Mouse (Mus musculus) limb, embryonic 12.5 days (tissue): Measurements from ENCODE around the gene Nop2. TPM values are rescaled to one million over a fixed set of nuclear protein-coding genes. Genes with fewer than 3 reads are reported as not detected.

ENCODE experiments used
- ATAC-seq: fragments of 200-750 bp; cut with Nextera tagmentation; 2 replicates; pipeline ENCODE4 v1.8.0; 2017; ENCODE audit warnings: low read depth, moderate TSS enrichment; ENCODE audit not compliant: insufficient number of reproducible peaks, insufficient read depth, low FRiP score, low TSS enrichment
- H3K27ac ChIP-seq: fragments of 300-500 bp; sonication (generic); 2 replicates; pipeline ENCODE4 v1.5.1; 2016; ENCODE audit warnings: mild to moderate bottlenecking, moderate library complexity
- H3K27me3 ChIP-seq: fragments of 300-500 bp; sonication (generic); 2 replicates; pipeline ENCODE4 v1.6.1; 2016; ENCODE audit warnings: mild to moderate bottlenecking, moderate library complexity
- H3K36me3 ChIP-seq: fragments of 300-500 bp; sonication (generic); 2 replicates; pipeline ENCODE4 v1.6.1; 2016; ENCODE audit warnings: mild to moderate bottlenecking, moderate library complexity
- H3K4me1 ChIP-seq: fragments of 300-500 bp; sonication (generic); replicated peaks from 2 replicates; pipeline ENCODE4 v1.6.1; 2016
- H3K4me2 ChIP-seq: fragments of 300-500 bp; sonication (generic); 2 replicates; pipeline ENCODE4 v1.6.1; 2016; ENCODE audit warnings: mild to moderate bottlenecking, moderate library complexity
- H3K4me3 ChIP-seq: fragments of 300-500 bp; sonication (generic); replicated peaks from 2 replicates; pipeline ENCODE4 v1.5.1; 2016; ENCODE audit warnings: mild to moderate bottlenecking
- H3K9ac ChIP-seq: fragments of 300-500 bp; sonication (generic); replicated peaks from 2 replicates; pipeline ENCODE4 v1.6.1; 2016; ENCODE audit warnings: mild to moderate bottlenecking, moderate library complexity
- H3K9me3 ChIP-seq: fragments of 300-500 bp; sonication (generic); 2 replicates; pipeline ENCODE4 v1.6.1; 2016; ENCODE audit warnings: mild to moderate bottlenecking, moderate library complexity
- WGBS: fragments of 180-500 bp; shearing (Covaris S2); methylation state at CpG from one replicate; pipeline ENCODE4 v1.1.7; 2016; 5-methylcytosine and 5-hydroxymethylcytosine counted together
- polyA plus RNA-seq: library from polyadenylated mRNA; unstranded; fragments of >200 nt; fragmentation: Nextera tagmentation; extraction: Ambion mirVana; gene quantifications from 2 replicates; pipeline ENCODE4 v1.2.1, GENCODE M21; 2016

Gene Nop2
- polyA plus RNA-seq, 1 experiment from 2014 or later = 72.6 TPM

DNA sequence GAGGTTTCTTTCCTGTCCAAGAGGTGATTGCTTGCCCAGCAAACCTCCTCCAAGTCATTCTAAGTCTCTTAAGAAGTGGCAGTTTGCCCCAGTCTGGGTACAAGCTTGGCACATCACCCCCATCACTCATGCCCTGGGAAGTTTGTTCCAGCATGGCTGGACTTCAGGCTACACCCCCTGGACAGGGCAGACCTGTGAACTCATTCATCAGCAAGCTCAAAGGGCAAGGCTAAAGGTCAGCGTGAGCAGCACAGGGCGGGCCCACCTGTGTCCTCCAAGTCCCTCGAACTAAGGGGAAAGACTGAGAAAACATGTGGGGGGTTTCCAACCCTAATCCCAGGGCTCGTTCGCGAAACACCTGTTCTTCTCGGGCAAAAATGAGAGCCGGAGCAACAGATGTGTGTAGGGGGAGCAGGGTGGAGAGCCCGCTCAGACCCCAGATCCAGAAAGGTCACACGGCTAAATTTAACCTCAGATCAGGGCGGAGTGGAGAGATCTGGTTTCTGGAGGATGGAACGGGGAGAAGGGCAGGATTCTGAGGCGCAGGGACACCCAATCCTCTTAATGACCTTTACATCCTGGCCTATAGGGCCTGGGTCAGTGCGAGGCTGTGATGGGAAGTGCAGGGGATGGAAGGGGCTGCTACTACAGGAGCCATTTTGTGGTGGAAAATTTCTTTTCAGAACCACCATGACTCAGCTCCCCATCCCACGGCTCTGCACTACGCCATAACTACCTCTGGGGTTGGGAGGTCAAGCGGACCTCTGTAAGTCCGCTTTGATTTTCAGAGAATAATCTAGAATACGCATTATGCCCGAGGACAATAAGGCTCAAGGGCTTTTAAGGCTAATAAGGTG is 32.3 kb downstream of the Nop2 start:
- Histone ChIP-seq H3K4me2 (peak overlapping the region; percentile 94), H3K27me3 (no peaks in the 10 kb centered on the region), H3K4me1 (peaks cover 51% of the 10 kb centered on the region), H3K9me3 (no peaks in the 10 kb centered on the region), H3K9ac (peak overlapping the region; percentile 99), H3K27ac (peak overlapping the region; percentile 97), H3K4me3 (peak overlapping the region; percentile 99), H3K36me3 (peaks cover 77% of the 10 kb centered on the region)
- WGBS = 4% methylated on average over 20 of the region's 20 CpGs
- ATAC-seq = no peak

- H3K27ac ChIP-seq = peak overlapping the region; percentile 97
- peak overlapping the region; percentile 99 for H3K9ac ChIP-seq
- H3K4me3 ChIP-seq = peak overlapping the region; percentile 99
- H3K36me3 ChIP-seq = peaks cover 77% of the 10 kb centered on the region
- peak; percentile 18 for ATAC-seq
- H3K27me3 ChIP-seq = no peaks in the 10 kb centered on the region
- WGBS = under 1% methylated on average over 39 of the region's 39 CpGs
- peaks cover 51% of the 10 kb centered on the region for H3K4me1 ChIP-seq
- H3K9me3 ChIP-seq = no peaks in the 10 kb centered on the region
- H3K4me2 ChIP-seq = peak overlapping the region; percentile 94
These were observed 33.1 kb downstream of the Nop2 start for GRCm38 (mm10) chr6:125164672-125165327.

DNA sequence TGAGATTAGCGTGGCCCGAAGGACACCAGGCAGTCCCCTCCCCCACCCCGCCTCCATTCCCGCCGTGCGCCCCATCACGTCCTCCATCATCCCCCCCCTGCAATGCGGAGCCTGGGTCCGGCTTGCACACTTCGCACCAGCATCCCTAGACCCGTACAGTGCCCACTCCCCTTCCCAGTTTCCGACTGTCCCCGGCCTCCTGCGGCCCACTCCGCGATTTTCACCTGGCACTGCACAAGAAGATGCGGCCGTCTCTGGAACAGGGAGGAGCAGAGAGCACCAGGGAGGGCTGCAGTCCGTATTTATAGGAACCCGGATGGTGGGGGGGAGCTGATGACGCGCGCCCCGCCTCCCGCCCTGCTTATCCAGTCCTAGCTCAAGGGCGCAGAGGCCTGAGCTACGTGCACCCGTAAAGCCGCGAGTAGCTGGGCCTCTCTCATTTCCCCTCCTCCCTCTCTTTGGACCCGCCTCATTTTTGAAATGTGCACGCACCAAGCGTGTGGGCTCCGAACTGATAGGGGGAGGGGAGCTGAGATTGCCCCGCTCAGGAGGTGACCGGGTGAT is 33.7 kb downstream of the Nop2 start:
- WGBS = 1% methylated on average over 33 of the region's 36 CpGs
- Histone ChIP-seq H3K4me2 (peak overlapping the region; percentile 94), H3K27me3 (no peaks in the 10 kb centered on the region), H3K27ac (peak overlapping the region; percentile 97), H3K4me3 (peak overlapping the region; percentile 99), H3K36me3 (peaks cover 77% of the 10 kb centered on the region), H3K9ac (peak overlapping the region; percentile 99), H3K9me3 (no peaks in the 10 kb centered on the region), H3K4me1 (peaks cover 51% of the 10 kb centered on the region)
- ATAC-seq = peak; percentile 92

DNA sequence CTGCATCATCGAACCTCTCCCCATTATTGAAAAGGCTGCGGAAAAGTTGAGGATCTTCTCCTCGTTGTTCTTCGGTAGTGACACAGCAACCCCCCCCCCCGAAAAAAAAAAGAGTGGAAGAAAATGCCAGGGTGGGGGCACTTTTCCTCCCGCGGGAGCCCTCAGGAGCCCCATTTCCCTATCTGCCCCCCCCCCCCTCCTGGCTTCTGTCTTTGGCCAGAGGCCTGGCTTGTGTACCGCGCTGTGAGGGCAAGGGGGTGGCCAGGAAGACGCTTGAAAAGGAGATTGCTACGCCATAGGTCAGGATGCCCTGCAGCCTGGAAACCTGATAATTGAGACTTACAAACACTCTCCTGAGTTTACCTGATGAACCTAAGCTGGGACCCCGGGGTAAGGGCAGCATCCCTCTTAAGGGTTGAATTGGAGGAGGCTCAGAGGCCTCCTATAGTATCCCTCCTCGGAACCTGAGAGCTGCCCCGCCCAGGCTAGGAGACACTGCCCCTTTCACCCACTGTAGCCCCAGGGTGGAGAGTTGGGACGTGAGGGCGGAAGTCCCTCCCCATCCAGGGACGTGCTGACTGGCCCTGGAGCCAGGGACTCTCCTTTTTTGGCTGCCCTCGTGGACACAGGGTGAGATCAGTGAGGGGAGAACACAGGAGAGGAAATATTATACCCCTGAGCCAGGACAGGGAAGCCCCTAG is 34.5 kb downstream of the Nop2 start, which contains the start of gene Gapdh:
Gene Gapdh (minus strand): TSS at position 417 of the 701 bp plus-strand sequence.
- ATAC-seq = peak; percentile 28
- H3K27ac ChIP-seq = peak within 1 kb of the TSS; percentile 97
- H3K9ac ChIP-seq = peak within 1 kb of the TSS; percentile 99
- peak within 1 kb of the TSS; percentile 94 for H3K4me2 ChIP-seq
- peaks cover 77% of the 10 kb centered on the region for H3K36me3 ChIP-seq
- peaks cover 43% of the 10 kb centered on the region for H3K4me1 ChIP-seq
- H3K9me3 ChIP-seq = no peaks in the 10 kb centered on the region
- WGBS = 0% methylated on average over 18 of the region's 18 CpGs
- no peaks in the 10 kb centered on the region for H3K27me3 ChIP-seq
- H3K4me3 ChIP-seq = peak within 1 kb of the TSS; percentile 99

- Histone ChIP-seq H3K9me3 (no peaks in the 10 kb centered on the region), H3K4me2 (peak overlapping the region; percentile 94), H3K9ac (peak overlapping the region; percentile 99; the same call in 1 of the 2 replicates), H3K4me3 (peak overlapping the region; percentile 99), H3K4me1 (peaks cover 37% of the 10 kb centered on the region), H3K36me3 (peaks cover 78% of the 10 kb centered on the region), H3K27me3 (no peaks in the 10 kb centered on the region), H3K27ac (peak overlapping the region; percentile 97)
- WGBS = 19% methylated on average over 10 of the region's 10 CpGs
- no peak for ATAC-seq
These were observed 35.3 kb downstream of the Nop2 start for GRCm38 (mm10) chr6:125166861-125167650.

GRCm38 (mm10) chr6:125168086-125168485 is 36.4 kb downstream of the Nop2 start:
- H3K9ac ChIP-seq = no peak overlapping the region
- no peaks in the 10 kb centered on the region for H3K27me3 ChIP-seq
- 94% methylated on average over 14 of the region's 14 CpGs for WGBS
- H3K27ac ChIP-seq = no peak overlapping the region
- peaks cover 29% of the 10 kb centered on the region for H3K4me1 ChIP-seq
- no peak overlapping the region for H3K4me3 ChIP-seq
- no peak for ATAC-seq
- H3K4me2 ChIP-seq = no peak overlapping the region
- H3K9me3 ChIP-seq = no peaks in the 10 kb centered on the region
- peaks cover 78% of the 10 kb centered on the region for H3K36me3 ChIP-seq

DNA sequence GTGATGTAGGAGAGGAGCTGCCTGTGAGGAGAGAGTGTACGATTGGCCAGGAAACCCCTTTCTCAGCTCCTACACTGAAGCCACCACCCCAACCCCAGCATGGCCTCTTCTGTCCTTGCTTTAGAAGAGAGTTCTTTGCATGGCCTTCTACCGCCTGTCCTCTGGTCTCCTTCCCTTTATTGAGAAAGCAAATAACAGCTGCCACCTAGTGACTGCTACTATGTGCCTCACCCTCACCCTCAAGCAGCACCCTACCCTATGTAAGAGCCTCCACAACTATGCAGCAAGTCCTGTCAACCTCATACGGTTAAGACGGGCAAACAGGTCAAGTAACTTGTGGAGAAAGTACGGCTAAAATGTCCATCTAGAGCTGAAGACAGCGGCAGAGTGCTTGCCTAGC is 38.5 kb downstream of the Nop2 start:
- Histone ChIP-seq H3K27ac (no peak overlapping the region), H3K4me2 (no peak overlapping the region), H3K4me1 (peaks cover 19% of the 10 kb centered on the region), H3K36me3 (peaks cover 83% of the 10 kb centered on the region), H3K4me3 (no peak overlapping the region), H3K9ac (no peak overlapping the region), H3K9me3 (no peaks in the 10 kb centered on the region), H3K27me3 (no peaks in the 10 kb centered on the region)
- no peak for ATAC-seq
- 88% methylated on average over 6 of the region's 6 CpGs for WGBS

DNA sequence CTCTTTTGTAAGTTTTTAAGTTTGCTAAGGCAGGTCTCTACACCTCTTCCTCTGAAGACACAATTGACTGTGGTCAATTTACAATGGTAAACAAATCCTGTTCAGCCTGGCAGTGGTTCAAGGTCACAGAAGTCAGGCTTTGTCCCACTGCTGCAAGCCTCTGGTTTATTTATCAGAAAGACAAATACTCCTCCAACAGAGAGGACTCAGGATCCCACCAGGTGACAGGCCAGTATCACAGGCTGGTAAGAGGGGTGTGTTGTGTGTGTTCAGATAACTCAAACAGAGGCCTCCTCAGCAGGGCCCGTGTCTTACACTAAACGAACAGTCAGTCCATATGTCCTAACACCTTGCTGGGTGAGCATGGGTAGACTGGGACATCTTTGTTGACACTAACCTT is 40.8 kb downstream of the Nop2 start:
- Histone ChIP-seq H3K27me3 (no peaks in the 10 kb centered on the region), H3K4me2 (no peak overlapping the region), H3K4me3 (no peak overlapping the region), H3K27ac (no peak overlapping the region), H3K9me3 (no peaks in the 10 kb centered on the region), H3K4me1 (peaks cover 3% of the 10 kb centered on the region), H3K9ac (no peak overlapping the region), H3K36me3 (peaks cover 100% of the 10 kb centered on the region)
- no peak for ATAC-seq
- 94% methylated on average over 2 of the region's 2 CpGs for WGBS

DNA sequence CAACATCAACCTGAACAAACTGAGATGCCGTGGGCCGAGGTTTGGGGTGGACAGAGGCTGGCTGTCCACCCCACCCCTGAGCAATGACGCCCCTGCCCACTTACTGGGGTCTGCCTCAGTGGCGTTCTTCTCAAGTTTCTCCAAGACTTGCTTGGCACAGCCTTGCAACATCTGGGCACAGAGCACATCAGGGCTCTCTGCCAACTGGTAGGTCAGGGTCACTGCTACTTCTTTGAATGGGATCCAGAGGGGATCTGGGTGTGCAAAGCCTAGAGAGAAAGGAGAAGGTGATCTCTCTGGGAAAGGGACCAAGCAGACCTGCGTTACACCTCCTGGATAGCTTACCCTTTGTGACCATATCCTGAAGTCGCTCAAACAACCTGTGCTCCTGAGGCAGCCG is 41.5 kb downstream of the Nop2 start:
- no peak overlapping the region for H3K27ac ChIP-seq
- no peaks in the 10 kb centered on the region for H3K4me1 ChIP-seq
- H3K4me2 ChIP-seq = no peak overlapping the region
- 88% methylated on average over 7 of the region's 7 CpGs for WGBS
- no peaks in the 10 kb centered on the region for H3K9me3 ChIP-seq
- H3K4me3 ChIP-seq = no peak overlapping the region
- H3K9ac ChIP-seq = no peak overlapping the region
- ATAC-seq = no peak
- no peaks in the 10 kb centered on the region for H3K27me3 ChIP-seq
- peaks cover 100% of the 10 kb centered on the region for H3K36me3 ChIP-seq

DNA sequence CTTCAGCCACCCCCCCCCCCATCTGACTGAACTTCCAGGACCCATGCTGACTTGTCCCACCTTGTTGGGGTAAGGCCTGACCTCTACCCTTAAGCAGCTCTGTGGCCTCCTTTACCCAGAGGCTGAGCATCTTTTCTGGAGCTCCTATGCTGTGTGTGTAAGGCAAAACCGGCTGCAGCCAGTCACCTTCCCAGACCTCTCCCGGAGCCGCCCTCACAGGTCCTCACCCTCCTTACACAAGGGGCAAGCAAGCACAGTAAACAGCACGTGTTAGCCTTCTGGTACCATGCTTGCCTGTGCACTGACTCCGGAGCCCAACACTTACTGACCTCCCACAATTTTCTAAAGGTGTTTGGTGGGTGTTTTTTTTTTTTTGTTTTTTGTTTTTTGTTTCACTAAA is 43.8 kb downstream of the Nop2 start:
- Histone ChIP-seq H3K4me1 (no peaks in the 10 kb centered on the region), H3K9me3 (no peaks in the 10 kb centered on the region), H3K9ac (no peak overlapping the region), H3K4me2 (no peak overlapping the region), H3K27me3 (no peaks in the 10 kb centered on the region), H3K36me3 (peaks cover 100% of the 10 kb centered on the region), H3K4me3 (no peak overlapping the region), H3K27ac (no peak overlapping the region)
- 92% methylated on average over 5 of the region's 5 CpGs for WGBS
- no peak for ATAC-seq
